Mouse (Mus musculus) layer of hippocampus, adult 11-12 months (tissue): ENCODE results near the gene Olfr553.
"Not testable (repeated sequence)": the region's sequence is repeated elsewhere in the genome, so short reads cannot be mapped to it uniquely, and the experiment has no call there.

Experiments used
- DNase-seq: peaks from one replicate; pipeline ENCODE4 v3.0.0; 2022; ENCODE audit warnings: low spot score

The Olfr553 gene

DNA sequence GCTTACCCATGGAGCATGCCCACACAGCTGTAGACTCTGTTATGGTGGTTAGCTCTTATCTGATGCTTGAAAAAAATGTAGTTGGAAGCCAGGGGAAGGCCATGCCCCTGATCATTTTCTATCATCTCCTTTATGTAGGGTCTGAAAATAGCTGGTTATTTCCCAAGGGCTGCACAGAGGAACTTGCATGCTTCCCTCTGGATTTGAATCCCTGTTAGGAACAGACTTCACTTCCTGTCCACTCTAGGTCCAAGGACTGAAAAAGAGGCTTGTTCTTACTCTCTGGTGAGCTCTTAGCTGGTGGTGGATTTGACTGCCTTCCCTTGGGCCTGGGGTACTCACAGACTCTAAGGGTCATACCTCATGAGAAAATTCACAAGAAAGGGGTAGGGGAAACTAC lies at the start of gene Olfr553:
Gene Olfr553 (minus strand): TSS at position 101 of the 400 bp plus-strand sequence.
- DNase-seq, result no peak

DNA sequence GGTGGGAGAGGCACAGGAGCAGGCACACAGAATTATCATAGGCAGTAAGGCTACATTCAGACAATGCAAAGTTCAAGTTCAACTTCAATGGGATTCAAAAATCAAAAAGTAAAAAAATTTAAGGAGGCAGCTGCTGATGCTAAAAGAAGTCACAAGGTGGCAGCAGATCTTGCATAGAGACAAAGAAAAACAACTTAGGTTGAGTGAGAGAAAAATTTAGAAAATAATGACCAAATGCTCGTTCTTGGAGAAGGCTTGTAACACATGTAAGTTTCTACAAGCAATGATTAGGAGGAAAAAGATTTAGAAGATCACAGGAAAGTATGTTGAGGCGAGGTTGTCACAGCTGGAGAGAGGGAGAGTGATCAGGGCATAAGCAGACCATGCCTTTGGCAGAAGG lies 47.4 kb upstream of the Olfr553 start:
- DNase-seq, result peak; percentile 7

DNA sequence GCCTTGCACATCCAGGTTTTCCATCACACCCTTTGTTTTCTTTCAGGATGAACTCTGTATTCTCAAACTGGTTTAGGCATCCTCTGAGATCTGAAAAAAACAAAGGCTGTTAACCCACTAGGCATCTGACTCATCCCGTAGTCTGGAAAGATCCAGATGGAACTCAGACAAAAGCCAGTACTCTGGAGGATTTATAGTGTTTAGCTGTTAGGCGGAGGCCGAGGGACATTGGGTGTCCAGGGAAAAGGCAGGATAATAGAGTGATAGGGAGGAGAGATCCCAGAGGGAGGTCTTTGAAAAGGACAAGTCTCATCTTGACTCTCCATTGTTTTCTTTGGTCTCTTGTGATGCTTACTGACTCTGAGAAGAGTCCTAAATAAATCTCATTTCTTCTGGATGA lies 46.6 kb upstream of the Olfr553 start, which contains the start of gene Olfr556:
Gene Olfr556 (plus strand): TSS at position 301 of the 400 bp plus-strand sequence.
- no peak for DNase-seq

DNA sequence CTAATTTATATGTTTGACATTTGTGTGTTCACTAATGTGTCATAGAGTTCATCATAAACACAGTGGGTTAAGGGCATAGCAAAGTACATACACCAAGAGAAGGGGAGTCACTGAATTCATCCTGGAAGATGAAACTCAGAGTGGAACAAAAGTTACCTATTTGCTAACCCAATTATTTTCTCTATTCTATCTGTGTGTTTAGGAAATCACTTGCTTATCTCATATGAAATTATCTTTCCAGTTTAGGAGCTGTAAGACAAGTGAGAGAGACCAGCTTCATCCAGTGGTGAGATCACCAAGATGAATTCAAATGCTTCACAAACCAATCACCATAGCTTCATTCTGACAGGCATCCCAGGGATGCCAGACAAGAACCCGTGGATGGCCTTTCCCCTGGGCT lies 40.5 kb upstream of the Olfr553 start, which contains the start of gene Olfr555:
Gene Olfr555 (plus strand): TSS at position 301 of the 400 bp plus-strand sequence.
- DNase-seq, result no peak

DNA sequence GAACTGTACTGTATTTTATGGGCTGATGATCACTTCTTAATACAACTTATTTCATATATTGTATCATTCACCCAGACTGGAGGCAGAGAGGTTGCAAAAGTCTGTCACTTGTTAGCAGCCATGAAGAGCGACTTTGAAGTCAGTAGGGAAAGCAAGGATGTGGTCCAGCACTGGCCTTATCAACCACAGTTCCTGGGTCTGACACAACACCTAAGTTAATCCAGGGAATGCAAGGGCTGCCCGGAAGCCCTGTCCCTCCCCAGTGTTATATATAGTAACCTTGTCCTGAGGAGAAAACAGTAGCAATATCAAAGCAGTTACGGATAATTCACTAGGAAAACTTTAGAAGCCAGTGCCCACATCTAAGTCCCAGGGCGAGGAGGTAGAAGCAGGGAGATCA lies 26.9 kb upstream of the Olfr553 start:
- DNase-seq, result not testable (repeated sequence)

DNA sequence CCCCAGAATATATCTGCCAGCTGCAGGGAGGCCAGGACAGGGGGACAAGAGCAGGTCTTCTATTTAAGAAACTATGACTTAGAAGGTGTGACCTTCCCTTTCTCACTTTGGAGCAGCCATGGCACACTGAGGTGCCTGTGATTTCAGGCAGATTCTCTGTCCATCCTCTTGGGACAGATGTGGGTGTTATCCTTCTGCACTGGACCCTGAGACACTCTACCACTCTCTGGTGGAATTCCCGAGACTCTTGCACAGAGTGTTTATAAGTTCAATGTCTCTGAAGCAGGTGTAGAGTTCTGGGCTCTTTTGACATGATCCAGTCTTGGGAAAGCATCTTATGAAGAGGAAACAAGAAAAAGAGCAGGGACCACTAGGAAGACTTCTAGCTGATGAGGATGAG lies 20.1 kb upstream of the Olfr553 start, which contains the start of gene Olfr554:
Gene Olfr554 (plus strand): TSS at position 301 of the 400 bp plus-strand sequence.
- DNase-seq, result no peak

DNA sequence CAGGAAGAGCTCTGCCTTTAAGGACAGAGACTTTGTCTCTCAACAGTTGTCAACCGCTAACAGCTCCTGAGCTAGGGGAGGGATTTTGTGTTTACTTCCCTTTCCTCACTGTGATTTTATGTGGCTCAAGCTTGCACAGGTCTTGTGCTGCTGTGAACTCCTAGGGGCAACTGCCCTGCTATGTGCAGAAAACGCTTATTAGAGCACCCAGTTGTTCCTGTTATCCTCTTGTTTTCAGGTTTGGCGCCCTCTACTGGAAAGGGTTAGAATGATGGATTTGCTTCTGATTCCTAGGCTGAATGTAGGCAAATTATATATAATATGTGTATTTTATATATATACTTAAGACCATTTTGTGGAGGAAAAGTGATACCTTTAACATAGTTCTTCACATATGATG lies 18.6 kb upstream of the Olfr553 start:
- DNase-seq, result peak; percentile 56

DNA sequence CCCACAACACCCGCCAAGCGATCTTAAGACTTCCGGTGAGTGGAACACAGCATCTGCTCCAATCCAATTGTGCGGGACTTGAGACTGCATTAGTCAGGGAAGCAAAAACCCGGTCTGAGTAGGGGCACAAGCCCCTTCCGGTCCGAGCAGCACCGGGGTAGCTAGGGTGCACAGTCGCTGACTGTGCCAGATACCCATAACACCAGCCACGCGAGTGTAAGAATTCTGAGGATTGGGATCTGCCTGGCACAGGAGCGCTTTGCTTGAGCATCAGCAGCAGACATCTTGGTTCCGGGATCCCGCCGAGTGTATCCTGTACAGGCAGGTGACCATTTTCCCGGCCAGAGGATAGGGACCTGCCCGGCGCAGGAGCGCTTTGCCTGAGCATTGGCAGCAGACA lies 2.4 kb upstream of the Olfr553 start:
- not testable (repeated sequence) for DNase-seq

DNA sequence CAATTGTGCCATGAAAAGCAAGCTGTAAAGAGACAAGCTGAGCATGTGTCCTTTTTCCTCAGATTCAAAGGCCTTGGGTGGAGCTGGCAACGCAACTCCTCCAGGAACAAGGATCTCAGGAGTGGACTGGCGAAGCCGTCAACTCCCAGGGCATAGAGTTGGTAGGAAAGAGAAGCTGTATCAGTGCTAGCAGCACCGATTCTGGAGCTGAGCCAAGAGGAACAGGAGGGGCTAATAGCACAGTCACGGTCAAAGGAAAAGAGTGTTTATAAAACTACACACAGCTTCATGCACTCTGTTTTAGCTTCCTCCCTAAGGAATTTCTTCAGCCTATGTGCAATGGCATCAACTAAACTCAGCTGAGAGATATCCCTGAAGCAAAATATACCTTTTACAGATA lies 1.6 kb upstream of the Olfr553 start:
- no peak for DNase-seq

DNA sequence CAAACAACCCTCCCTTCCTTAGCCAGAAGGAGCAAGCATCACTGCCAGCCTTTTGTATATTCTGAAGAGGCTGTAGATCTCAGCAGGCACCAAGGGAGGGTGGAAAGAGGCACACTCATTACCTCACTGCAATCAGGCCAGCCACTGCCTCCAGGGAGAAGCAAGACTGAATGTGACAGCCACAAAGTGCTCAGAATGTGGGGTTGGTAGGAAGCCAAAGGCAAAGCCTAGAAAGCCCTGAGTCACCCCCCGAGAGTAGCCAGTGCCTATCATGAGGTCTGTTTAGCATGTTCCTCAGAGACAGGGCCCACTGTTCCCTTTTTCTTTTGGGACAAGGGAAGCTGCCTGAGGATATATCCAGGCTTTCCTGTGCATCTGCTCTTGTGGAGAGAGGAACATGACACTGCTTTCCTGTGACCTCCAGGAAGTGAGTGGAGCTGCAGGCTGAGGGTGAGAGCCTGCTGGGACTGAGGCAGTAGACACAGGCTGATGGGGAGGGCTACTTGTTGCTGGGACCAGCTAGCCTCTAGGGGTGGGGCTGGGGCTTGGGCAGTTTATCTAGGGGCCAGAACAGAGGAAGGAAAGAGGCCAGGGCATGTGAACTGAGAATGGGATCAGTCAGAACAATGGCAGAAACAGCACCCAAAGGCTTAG lies 20.5 kb downstream of the Olfr553 start, which contains the start of gene Olfr552:
Gene Olfr552 (plus strand): TSS at position 393 of the 654 bp plus-strand sequence.
- no peak for DNase-seq

DNA sequence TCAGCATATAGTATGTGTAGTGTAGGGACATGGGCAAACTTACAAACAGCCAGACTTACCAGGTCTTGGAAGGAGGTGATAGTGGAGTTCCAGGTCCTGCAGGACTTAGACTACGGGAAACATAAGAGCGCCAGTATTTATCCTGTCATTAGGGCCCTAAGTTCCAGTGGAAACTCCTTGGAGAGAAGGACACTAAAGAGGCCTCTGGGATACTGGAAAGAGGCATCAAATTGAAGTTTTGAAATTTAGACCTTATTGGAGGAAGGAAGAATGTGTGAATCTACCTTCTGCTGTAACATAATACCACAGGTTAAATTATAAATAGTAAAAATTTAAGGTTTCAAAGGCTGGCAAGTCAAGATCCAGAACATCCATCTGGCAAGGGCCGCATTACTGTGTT lies 26.2 kb downstream of the Olfr553 start, which contains the start of gene Olfr551:
Gene Olfr551 (minus strand): TSS at position 101 of the 400 bp plus-strand sequence.
- no peak for DNase-seq

DNA sequence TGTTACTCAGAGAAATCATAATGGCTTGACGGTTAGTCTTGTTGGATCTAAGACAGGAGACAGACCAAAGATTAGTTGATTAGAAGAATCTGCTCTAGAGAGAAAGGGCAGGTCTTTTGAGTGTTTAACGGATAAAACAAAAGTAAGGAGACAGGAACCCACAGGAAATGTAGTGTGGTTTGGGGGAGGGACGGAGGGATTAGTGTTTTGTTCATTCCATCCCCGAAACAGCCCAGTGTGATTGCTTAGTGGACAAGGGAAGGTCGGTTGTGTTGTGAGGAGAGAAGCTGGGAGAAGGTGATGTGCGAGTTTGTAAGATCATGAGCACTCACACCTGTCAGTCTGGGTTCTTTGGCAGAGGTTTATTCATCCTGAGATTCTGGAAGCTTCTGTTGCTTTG lies 42.0 kb downstream of the Olfr553 start:
- no peak for DNase-seq

DNA sequence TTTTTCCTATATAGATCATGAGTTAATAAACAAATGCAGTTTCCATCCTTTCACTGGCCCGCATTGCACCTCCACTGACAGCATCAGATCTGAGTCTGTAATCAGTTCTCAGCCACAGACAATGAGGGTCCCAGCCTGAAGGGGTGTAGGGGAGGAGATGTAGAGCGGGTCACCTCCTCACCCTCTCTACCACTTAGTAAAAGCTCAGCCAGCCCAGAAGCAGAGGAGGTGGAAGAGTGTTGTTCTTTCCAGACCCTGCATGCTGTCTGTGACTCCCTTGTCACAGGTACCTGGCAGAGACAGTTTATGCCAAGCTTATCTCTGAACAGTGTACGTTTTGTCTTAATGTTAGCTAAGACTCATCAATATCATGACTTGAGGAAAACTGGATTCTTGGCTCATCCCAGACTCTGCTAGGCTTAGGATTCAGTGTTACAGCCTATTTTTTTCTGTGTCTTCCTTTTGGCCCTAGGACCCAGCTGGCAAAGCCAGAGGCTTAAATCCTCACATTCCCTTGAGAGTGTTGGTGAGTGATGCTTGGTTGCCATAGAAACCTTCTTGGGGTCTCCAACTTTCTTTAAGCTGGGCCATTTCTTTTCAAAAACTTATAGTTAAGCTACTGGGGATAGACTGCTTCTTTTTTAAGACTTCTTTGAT lies 44.7 kb downstream of the Olfr553 start:
- no peak for DNase-seq

DNA sequence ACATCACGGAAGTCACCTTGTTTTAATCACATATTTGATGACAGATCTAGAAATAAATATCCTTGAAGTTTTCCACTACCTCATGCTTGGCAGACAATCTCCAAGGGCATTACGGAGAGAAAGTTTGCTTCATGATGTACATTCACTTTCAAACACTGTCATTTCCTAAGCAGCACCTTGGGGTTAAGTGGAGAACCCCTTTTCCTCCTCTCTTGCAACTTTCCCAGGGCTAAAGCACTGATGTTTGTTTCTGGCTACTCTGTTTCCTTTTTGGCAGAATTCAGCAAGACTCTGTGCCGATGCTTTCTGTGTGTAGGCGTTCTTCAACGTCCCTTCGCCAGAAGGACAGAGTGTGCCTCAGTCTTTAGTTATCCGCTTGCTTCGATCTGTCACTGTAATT lies 46.9 kb downstream of the Olfr553 start, which contains the start of gene Olfr550:
Gene Olfr550 (plus strand): TSS at position 301 of the 400 bp plus-strand sequence.
- DNase-seq, result no peak

DNA sequence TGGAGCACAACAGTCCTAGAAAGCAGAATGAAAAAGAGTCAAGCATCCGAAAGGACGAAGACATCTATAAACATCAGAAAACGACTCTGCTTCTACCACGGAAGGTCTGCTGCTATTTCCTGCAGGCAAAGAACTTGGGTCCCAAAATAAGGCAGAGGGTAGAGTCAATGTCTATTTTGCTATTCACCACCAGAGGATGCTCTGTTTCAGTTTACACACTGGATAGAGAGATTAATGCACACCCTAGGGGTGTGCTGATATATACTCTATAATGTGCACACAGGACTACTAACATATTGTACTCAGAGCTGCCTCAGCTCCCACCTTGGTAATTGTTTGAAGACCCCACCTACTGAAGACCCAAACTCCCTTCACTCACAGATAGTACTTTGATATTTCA lies 51.8 kb downstream of the Olfr553 start:
- no peak for DNase-seq

DNA sequence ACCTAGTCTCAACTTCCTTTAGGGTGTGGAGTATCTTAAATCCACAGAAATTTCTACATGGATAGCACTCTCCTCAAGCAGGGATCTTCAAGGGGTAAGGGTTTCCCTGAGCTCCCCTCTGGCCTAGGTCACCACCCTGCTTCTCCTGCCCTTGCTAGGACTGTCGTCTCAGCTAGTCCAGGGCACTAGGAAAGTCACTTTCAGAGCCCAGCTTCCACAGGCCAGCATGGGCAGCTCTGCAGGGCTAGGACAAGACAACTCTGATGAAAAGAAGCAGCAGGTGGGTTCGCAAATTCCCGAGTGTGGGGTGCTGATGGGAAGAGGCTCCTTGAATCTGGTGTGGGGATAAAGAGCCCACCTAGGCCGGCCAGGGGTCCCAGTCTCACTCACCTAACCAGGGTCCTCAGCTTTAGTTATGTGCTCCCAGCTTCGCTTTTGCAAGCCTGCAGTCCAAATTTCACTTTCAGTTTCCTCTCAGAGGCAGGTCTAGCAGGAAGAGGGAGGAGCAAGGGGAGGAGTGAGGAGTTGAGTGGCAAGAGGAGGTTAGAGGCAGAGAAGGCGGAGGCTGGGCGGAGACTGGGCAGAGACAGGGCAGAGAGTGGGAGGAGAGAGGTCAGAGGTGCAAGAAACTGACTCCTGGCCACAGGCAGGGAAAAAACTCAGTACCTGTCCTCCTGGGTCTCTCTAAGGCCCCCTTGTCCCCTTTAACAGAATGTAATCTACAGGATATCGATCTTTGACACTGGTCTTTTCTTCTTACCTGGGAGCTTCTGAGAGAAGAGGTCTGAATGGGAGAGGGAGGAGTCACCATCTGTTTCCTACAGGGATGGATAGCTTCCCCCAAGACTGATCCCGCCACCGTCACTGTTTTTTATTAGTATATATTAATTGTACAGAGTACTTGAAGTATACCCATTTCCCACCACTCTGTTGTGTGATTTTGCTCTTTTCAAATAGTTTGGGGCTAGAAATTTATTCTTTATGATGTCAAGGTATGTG lies 52.7 kb downstream of the Olfr553 start, which contains the start of gene Trim21:
Gene Trim21 (minus strand): TSS at position 488 of the 999 bp plus-strand sequence.
- DNase-seq, result peak; percentile 68
